Mouse (Mus musculus) olfactory bulb, adult 2 months (tissue): ENCODE results near the gene Alg5.

ENCODE experiments used
- CTCF ChIP-seq: fragments of 200-500 bp; IDR thresholded peaks from 2 replicates; pipeline ENCODE4 v1.5.1; 2012; ENCODE audit warnings: low read depth, mild to moderate bottlenecking, low read length, moderate library complexity; ENCODE audit not compliant: insufficient read depth
- POLR2A ChIP-seq: fragments of 200-500 bp; IDR thresholded peaks from 2 replicates; pipeline ENCODE4 v1.6.1; 2012; ENCODE audit warnings: mild to moderate bottlenecking, low read depth, low read length, moderate library complexity; ENCODE audit not compliant: insufficient read depth

DNA sequence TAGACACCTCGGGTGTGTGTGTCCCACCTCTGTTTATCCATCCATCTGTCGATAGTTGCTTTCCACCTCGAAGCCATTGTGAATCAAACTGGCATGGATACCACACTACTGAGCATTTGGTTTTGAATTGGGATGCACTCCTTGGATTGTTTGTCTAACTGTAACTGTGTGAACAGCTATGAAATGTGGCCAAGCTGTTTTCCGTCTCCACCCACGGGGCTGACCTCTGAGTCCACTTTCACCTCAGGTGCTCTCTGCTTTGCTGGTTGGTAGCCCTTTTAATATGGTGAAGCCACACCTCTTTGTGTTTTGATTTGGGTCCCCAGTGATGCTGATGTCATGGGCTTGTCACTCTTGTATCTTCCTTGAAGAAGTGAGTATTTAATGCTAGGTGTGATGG lies 31.5 kb downstream of the Alg5 start:
- no peak for TF ChIP-seq CTCF
- TF ChIP-seq POLR2A = no peak
